Mouse (Mus musculus): Measurements from ENCODE around the gene Gm45140.
A peak's percentile ranks its signal among the peaks of the same experiment; 100 is the strongest.

Gene Gm45140

GRCm38 (mm10) chr6:87799576-87799975 lies 36.0 kb downstream of the Gm45140 start:
- no peak for DNase-seq (ENCODE audit: low spot score)

- no peak for DNase-seq (ENCODE audit: low spot score)
These were observed 38.3 kb downstream of the Gm45140 start for GRCm38 (mm10) chr6:87797321-87797720.

- no peak for DNase-seq (ENCODE audit: low spot score)
These were observed 39.2 kb downstream of the Gm45140 start for GRCm38 (mm10) chr6:87796251-87796880.

- no peak for DNase-seq (ENCODE audit: low spot score)
These were observed 40.0 kb downstream of the Gm45140 start for GRCm38 (mm10) chr6:87795385-87796150.

- no peak for DNase-seq (ENCODE audit: low spot score)
These were observed 41.6 kb downstream of the Gm45140 start for GRCm38 (mm10) chr6:87793821-87794510.

GRCm38 (mm10) chr6:87791826-87792225 lies 43.8 kb downstream of the Gm45140 start:
- no peak for DNase-seq (ENCODE audit: low spot score)

GRCm38 (mm10) chr6:87790779-87791480 lies 44.7 kb downstream of the Gm45140 start:
- no peak for DNase-seq (ENCODE audit: low spot score)

GRCm38 (mm10) chr6:87789791-87790190 lies 45.8 kb downstream of the Gm45140 start:
- DNase-seq (ENCODE audit: low spot score), result no peak

- peak; percentile 62 for DNase-seq (ENCODE audit: low spot score)
These were observed 46.6 kb downstream of the Gm45140 start for GRCm38 (mm10) chr6:87788896-87789587.

GRCm38 (mm10) chr6:87788266-87788895 lies 47.2 kb downstream of the Gm45140 start:
- DNase-seq (ENCODE audit: low spot score), result no peak

GRCm38 (mm10) chr6:87787108-87787890 lies 48.3 kb downstream of the Gm45140 start:
- DNase-seq (ENCODE audit: low spot score), result no peak

- DNase-seq (ENCODE audit: low spot score), result no peak
These were observed 49.0 kb downstream of the Gm45140 start for GRCm38 (mm10) chr6:87786621-87787020.

- DNase-seq (ENCODE audit: low spot score), result no peak
These were observed 51.6 kb downstream of the Gm45140 start for GRCm38 (mm10) chr6:87784033-87784432.

- no peak for DNase-seq (ENCODE audit: low spot score)
These were observed 54.9 kb downstream of the Gm45140 start for GRCm38 (mm10) chr6:87780546-87781301.

- DNase-seq (ENCODE audit: low spot score), result no peak
These were observed 56.1 kb downstream of the Gm45140 start for GRCm38 (mm10) chr6:87779174-87780165.

- DNase-seq (ENCODE audit: low spot score), result no peak
These were observed 57.1 kb downstream of the Gm45140 start for GRCm38 (mm10) chr6:87778294-87779173.

GRCm38 (mm10) chr6:87777842-87778241 lies 57.8 kb downstream of the Gm45140 start, which contains the start of gene Gp9:
Gene Gp9 (plus strand): TSS chr6:87778072.
- DNase-seq (ENCODE audit: low spot score), result no peak
